Mouse (Mus musculus): ENCODE data around the gene Nsun5.

Nsun5 gene

GRCm38 (mm10) chr5:135375167-135375566 is 5.4 kb downstream of the Nsun5 start:
- peak; percentile 47 for DNase-seq

GRCm38 (mm10) chr5:135376341-135376740 is 6.6 kb downstream of the Nsun5 start:
- no peak for DNase-seq

GRCm38 (mm10) chr5:135380681-135381080 is 10.9 kb downstream of the Nsun5 start:
- no peak for DNase-seq

GRCm38 (mm10) chr5:135381356-135381925 is 11.7 kb downstream of the Nsun5 start:
- no peak for DNase-seq

GRCm38 (mm10) chr5:135382746-135383145 is 13.0 kb downstream of the Nsun5 start:
- no peak for DNase-seq

GRCm38 (mm10) chr5:135383771-135384170 is 14.0 kb downstream of the Nsun5 start:
- no peak for DNase-seq

GRCm38 (mm10) chr5:135394004-135394823 is 24.5 kb downstream of the Nsun5 start, which contains the start of gene Pom121:
Gene Pom121, minus strand, starts transcription at chr5:135394546.
- DNase-seq: peak; percentile 87

GRCm38 (mm10) chr5:135395826-135396225 is 26.1 kb downstream of the Nsun5 start:
- DNase-seq: peak; percentile 51

GRCm38 (mm10) chr5:135399382-135399781 is 29.6 kb downstream of the Nsun5 start:
- DNase-seq: no peak

- DNase-seq: peak; percentile 86
Observed at GRCm38 (mm10) chr5:135400244-135400643, 30.5 kb downstream of the Nsun5 start.

- DNase-seq: peak; percentile 52
Observed at GRCm38 (mm10) chr5:135404623-135405022, 34.9 kb downstream of the Nsun5 start.

GRCm38 (mm10) chr5:135405437-135405836 is 35.7 kb downstream of the Nsun5 start:
- DNase-seq: no peak

- no peak for DNase-seq
Observed at GRCm38 (mm10) chr5:135408114-135408513, 38.4 kb downstream of the Nsun5 start.

GRCm38 (mm10) chr5:135410266-135410665 is 40.5 kb downstream of the Nsun5 start:
- no peak for DNase-seq
